Mouse (Mus musculus) cerebellum, adult 9-10 months (tissue): ENCODE results near the gene Srp54c.
"Not testable (repeated sequence)": the region's sequence is repeated elsewhere in the genome, so short reads cannot be mapped to it uniquely, and the experiment has no call there.

ENCODE experiments used
- DNase-seq: peaks from one replicate; pipeline ENCODE4 v3.0.0; 2022

Srp54c gene

GRCm38 (mm10) chr12:55229626-55230519 lies at the start of gene Srp54c:
Srp54c (plus strand) TSS chr12:55230168.
- DNase-seq: not testable (repeated sequence)

GRCm38 (mm10) chr12:55187686-55188085 lies 42.3 kb upstream of the Srp54c start:
- DNase-seq: not testable (repeated sequence)

GRCm38 (mm10) chr12:55189127-55189526 lies 40.8 kb upstream of the Srp54c start:
- DNase-seq: not testable (repeated sequence)

- not testable (repeated sequence) for DNase-seq
Observed at GRCm38 (mm10) chr12:55199306-55199705, 30.7 kb upstream of the Srp54c start, which contains the start of gene 1700047I17Rik2. 1700047I17Rik2 (plus strand) TSS chr12:55199592.

- not testable (repeated sequence) for DNase-seq
Observed at GRCm38 (mm10) chr12:55199799-55200198, 30.2 kb upstream of the Srp54c start.

- DNase-seq: not testable (repeated sequence)
Observed at GRCm38 (mm10) chr12:55212944-55213343, 17.0 kb upstream of the Srp54c start.

GRCm38 (mm10) chr12:55230520-55230861 lies 523 bp downstream of the Srp54c start:
- DNase-seq: peak; percentile 6

- not testable (repeated sequence) for DNase-seq
Observed at GRCm38 (mm10) chr12:55242243-55242642, 12.3 kb downstream of the Srp54c start.

GRCm38 (mm10) chr12:55261950-55262349 lies 32.0 kb downstream of the Srp54c start:
- DNase-seq: not testable (repeated sequence)

- DNase-seq: not testable (repeated sequence)
Observed at GRCm38 (mm10) chr12:55263385-55263784, 33.4 kb downstream of the Srp54c start.

- DNase-seq: no peak
Observed at GRCm38 (mm10) chr12:55272243-55272642, 42.3 kb downstream of the Srp54c start.

- not testable (repeated sequence) for DNase-seq
Observed at GRCm38 (mm10) chr12:55277583-55277982, 47.6 kb downstream of the Srp54c start.

GRCm38 (mm10) chr12:55298112-55298511 lies 68.1 kb downstream of the Srp54c start:
- DNase-seq: no peak

- DNase-seq: no peak
Observed at GRCm38 (mm10) chr12:55299336-55299735, 69.4 kb downstream of the Srp54c start, which contains the start of gene 1110008L16Rik. 1110008L16Rik (plus strand) TSS chr12:55299577.

GRCm38 (mm10) chr12:55300820-55301351 lies 70.9 kb downstream of the Srp54c start:
- DNase-seq: no peak

- DNase-seq: no peak
Observed at GRCm38 (mm10) chr12:55301472-55302300, 71.7 kb downstream of the Srp54c start.

- peak; percentile 91 for DNase-seq
Observed at GRCm38 (mm10) chr12:55302485-55303441, 72.8 kb downstream of the Srp54c start, which contains the start of gene Ppp2r3c. Ppp2r3c (minus strand) TSS chr12:55302998.

- no peak for DNase-seq
Observed at GRCm38 (mm10) chr12:55306371-55306770, 76.4 kb downstream of the Srp54c start.

- DNase-seq: no peak
Observed at GRCm38 (mm10) chr12:55307566-55307965, 77.6 kb downstream of the Srp54c start.

GRCm38 (mm10) chr12:55308731-55309130 lies 78.8 kb downstream of the Srp54c start:
- no peak for DNase-seq

- no peak for DNase-seq
Observed at GRCm38 (mm10) chr12:55309501-55309900, 79.5 kb downstream of the Srp54c start.

GRCm38 (mm10) chr12:55311841-55312240 lies 81.9 kb downstream of the Srp54c start:
- no peak for DNase-seq
